Mouse (Mus musculus): ENCODE data around the gene Evi2. TPM values are rescaled to one million over a fixed set of nuclear protein-coding genes. Genes with fewer than 3 reads are reported as not detected.

The Evi2 gene
- total RNA-seq, 4 experiments from 2014 or later = 0.11 to 0.12 TPM; not detected in 2

DNA sequence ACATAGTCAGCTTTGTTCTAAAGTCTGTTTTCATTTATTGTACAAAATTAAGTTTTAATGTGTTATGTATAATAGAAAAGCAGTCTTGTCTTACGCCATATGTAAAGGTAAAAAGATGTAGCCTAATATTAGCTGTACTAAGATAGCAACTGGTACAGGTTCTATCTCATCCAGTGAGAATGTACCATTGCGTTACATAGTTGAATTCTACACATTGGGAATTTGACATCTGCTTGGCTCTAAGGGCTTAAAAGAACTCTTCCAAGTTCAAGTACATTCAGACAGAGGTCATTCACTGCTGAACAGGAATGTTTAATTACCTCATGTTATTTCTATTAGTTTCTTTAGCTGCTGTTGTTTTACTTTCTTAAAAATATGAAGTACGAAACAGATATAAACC is 3.8 kb downstream of the Evi2 start:
- no peak for DNase-seq (ENCODE audit: low spot score)

DNA sequence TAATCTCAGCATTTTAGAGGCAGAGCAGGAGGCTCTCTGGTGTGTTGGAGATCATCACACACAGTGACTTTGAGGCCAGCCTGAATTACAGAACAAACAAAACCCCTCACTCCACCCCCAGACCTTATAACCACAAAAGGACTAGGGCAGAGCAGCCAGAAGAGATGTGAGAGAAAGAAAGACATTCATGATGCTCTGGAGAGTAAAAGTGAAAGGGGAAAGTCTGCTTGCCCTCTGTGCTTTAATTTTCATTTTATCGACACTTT is 6.1 kb downstream of the Evi2 start:
- DNase-seq (ENCODE audit: low spot score) = no peak

DNA sequence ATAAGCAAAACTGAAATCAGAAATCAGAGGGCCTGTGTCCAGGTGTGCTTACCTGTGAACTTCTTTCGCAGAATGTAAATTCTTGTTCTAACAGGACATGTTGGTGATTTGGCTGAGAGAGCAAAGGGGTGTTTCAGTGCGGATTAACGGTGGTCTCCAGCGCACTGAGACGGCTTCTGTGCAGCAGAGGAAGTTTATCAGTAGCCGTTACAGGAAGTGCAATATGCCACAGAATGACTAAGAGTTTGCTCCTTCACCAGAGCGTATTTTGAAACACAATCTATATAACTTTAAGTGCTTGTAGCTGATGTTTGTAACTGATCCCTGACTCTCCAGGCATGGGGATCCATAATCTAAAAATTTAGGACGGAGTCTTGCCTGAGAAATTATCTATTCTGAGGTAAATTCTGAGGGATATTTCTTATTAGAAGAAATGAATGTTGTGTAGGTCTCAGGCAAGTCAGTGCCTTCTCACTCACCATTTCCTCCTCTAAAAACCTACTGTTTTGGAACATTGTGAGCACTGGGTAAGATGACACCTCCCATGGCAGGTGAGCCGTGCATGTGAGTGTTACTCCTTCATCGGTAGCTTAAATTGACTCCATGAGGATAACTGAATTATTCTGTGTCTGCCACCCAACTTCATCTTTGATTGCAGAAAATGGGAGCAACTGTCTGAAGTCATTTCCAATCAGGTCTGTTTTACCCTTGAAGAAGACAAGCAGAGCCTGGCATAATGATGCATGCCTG is 6.7 kb downstream of the Evi2 start, which contains the start of gene Evi2b:
Gene Evi2b (minus strand): TSS at position 203 of the 750 bp plus-strand sequence.
- DNase-seq (ENCODE audit: low spot score) = no peak

DNA sequence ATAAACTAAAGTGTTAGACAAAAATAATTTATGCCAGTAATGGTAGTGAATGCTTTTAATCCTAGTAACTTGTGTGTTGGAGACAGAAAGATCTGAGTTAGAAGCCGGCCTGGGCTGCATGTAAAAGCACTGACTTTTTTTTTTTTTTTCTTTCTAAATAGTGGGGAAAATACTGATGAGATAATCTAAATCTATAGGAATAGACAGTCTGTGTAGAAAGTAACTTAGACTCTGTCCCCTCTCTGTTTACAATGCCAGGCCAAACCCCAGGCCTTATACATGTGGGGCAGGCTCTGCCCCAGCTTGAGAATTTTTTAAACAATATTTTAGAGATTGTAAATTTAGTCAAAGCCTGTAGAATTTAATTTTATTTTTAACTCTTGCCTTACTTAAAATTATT is 7.4 kb downstream of the Evi2 start:
- DNase-seq (ENCODE audit: low spot score) = no peak

DNA sequence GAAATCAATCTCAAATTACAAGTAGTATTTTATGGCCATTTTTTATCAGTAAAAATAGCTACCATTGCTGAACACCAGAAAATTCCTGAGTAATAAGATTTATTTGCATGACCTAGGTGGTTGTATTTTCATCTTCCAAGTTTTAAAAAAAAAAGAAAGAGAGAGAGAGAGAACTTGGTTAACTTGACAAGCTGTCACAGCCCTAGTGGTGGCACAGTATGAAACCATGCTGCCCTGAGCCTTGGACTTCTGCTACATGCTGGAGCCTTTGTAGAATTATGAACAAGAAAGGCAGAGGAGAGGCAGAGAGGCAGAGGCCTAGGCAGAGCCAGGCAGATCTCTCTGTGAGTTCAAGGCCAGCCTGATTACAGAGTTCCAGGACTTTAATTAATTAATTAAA is 8.5 kb downstream of the Evi2 start:
- DNase-seq (ENCODE audit: low spot score) = no peak

DNA sequence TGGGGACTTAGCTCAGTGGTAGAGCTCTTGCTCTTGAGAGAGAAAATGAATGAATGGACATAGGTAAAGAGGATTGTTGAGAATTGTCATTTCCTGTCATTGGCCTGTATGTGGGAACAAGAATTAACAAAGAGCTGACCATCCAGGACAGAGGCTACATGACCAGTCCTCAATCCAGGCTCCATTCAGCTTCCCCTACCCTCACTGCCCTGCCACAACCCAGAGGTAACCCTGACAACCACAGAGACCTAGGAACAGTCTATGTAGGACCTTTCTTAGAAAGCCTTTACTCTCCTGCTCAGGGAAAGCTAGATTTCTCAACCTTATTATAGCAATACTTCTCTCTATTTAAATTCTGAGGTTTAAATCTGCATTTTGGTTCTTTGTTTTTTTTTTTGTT is 9.6 kb downstream of the Evi2 start:
- no peak for DNase-seq (ENCODE audit: low spot score)

DNA sequence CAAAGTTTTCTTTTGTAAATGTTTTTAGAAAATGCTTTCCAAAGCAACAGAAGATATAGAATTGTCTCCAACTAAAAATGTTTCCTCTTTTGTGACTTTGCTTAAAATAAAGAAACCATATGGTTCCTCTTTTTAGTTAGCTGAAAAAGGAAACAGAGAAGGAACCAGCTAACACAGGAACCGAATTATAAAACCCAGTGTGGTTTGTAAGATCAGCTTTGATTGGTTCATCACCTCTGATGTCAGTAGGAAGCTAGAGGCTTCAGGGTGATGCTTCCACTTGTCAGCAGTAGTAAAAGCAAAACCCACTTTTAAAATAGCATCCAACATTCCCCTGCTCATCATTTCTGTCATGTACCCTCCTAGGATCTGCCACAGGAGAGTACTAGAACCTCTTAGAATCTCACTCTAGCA is 10.5 kb downstream of the Evi2 start:
- peak; percentile 54 for DNase-seq (ENCODE audit: low spot score)

DNA sequence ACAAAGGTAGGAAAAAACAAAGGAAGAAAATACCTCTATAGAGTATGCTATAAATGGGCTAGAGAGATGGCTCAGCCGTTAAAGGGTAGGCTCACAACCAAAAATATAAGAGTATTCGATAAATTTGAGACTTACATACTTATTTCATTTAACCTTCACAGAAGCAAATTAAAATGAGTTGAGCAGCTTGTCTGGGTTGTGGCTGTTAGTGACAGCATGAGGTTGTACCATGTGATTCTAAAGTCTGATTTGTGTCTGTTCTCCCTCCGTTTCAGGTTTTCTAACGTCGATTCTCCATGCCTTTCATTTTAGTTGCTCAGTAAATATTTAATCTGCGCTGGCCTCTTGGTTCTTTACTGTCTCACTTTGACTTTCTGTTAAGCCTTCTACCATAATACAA is 11.1 kb downstream of the Evi2 start:
- DNase-seq (ENCODE audit: low spot score) = no peak

DNA sequence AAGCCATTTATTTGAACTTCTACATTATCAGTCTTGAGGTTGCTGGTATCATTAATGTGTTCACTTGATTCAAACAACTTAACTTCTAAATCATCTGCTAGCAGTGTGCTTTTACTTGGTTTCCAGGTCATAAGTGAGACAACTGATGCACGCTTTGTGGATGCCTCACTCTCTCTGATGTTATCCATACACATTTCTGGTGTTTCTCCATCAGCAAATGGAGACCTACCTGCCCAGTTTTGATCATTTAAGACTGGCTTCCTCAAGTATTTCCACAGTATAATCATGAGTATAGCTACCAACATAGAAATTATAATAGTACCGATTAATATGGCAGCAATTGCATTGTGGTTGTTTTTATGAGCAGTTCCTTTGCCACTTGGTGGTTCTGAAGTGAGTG is 14.6 kb downstream of the Evi2 start:
- DNase-seq (ENCODE audit: low spot score) = no peak

DNA sequence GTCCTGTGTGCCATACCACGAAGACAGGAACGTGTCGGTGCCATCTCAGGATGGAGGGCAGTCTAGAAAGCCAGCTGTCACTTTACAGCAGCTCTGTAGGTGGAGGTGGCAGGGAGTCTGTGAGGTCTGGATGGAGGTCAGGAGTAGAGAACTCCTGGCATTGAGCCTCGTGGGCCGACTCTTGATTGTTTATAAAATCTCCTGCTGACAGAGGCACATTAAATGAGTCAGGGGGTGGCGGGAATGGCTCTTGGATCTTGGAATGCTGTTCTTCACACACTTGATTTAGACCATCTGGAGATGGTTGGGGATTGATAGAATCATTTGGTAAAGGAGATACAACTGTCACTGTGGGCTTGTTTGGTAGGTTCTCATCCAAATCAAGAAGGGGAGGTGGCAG is 15.1 kb downstream of the Evi2 start:
- no peak for DNase-seq (ENCODE audit: low spot score)

DNA sequence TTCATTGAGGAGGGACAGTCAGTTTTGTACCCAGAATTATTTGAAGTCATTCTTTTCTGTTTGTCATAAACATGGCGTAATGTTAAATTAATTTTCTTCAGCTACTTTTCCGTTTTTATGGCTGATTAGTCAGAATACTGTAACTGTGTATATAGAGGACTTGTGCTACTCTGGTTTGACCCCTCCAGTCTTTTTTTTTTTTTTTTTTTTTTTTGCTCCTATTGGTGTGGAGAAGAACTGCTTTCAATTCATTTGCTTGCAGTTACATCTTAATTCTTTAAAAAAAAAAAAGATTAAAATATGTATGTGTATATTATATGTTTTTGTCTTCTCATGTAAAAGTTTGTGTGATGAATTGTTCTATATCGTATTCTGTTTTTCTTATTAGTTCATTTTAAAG is 18.4 kb downstream of the Evi2 start:
- DNase-seq (ENCODE audit: low spot score) = no peak

DNA sequence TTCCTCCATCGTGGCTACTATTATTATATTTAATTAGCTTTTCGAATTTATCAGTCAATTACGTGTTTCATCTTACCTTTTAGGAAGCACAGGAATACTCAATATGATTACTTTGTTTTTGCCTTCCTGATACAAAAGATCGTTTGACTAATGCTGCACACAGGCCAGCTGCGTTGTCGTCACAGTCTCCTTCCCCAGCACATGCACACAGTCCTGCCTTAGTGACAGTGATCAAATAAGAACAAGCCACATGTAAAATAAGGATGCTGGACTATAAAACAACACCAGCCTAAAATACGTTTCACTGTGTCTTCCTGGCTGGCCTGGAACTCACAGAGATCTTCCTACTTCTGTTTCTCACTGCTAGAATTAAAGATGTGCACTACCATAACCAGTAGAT is 25.9 kb downstream of the Evi2 start:
- no peak for DNase-seq (ENCODE audit: low spot score)

DNA sequence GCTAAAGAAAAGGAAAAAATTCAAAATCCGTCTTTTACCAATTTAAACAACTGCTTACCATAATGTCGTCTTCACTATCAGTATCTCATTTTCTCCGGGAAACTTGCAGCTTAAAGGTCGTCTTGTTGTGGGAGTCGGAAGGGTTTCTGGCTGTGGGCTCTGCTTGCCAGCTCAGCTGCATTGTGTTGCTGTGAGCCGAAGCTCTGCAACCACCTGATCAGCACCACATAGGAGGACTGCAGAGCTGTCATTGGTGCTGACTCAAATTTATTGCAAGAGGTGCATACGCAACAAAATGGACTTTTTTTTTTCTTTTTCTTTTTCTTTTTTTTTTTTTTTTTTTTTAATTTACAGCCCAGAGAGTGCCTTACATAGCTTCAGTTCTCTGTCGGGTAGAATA is 26.5 kb downstream of the Evi2 start, which contains the start of gene Omg:
Gene Omg (minus strand): TSS at position 240 of the 400 bp plus-strand sequence.
- DNase-seq (ENCODE audit: low spot score) = no peak

DNA sequence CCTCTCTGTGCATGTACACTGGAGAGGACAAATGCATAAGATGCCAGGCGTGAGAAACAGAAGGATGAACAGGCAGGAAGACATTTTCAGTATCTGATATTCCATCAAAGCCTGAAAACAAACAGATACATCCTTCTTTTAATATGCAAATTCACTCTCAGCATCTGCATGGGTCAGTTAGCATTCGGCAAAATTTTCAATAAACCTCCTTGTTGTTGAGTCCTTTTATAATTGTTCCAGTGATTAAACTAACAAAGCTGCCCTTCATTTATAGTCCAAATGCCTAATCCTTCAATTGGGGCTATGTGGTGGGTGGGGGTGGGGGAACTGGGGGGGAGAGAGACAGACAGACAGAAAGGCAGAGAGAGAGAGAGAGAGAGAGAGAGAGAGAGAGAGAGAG is 27.5 kb downstream of the Evi2 start:
- DNase-seq (ENCODE audit: low spot score) = no peak

DNA sequence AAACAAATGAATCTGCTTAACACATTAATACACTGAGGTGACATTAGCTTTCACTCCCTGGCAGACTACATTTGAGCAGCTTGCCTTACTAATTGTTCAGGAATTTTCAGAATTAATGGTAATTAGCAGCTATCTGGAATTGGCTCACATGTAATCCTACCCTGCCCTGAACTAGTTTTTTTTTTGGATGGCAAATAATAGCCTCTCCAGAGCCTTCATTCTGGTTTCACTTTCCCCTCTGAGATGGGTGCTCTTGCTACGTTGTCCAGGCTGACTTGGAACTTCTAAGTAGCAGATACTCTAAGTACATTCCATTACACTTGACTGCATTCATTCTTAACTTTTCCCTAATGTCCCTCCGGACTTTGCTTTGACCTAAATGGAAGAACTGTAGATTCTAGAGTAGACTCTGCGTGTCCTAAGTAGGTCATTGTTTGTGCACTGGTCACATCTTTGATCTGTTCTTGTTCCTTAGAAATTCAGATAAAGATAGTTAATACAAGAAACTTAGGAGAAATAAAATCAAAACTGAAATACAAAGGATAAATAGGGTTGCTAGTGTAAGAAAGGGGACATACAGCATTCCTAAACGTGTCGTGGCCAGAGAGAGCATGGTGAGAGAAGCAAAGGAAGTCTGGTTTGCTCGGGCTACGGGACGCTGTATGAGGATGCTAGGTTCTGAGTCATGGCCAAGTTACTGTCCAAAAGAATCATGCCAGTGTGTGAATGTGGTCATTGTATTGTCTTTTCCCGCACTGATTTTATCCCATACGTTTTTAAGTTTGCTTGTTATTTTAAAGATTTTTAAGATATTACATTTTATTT is 35.2 kb downstream of the Evi2 start:
- DNase-seq (ENCODE audit: low spot score) = peak; percentile 24

DNA sequence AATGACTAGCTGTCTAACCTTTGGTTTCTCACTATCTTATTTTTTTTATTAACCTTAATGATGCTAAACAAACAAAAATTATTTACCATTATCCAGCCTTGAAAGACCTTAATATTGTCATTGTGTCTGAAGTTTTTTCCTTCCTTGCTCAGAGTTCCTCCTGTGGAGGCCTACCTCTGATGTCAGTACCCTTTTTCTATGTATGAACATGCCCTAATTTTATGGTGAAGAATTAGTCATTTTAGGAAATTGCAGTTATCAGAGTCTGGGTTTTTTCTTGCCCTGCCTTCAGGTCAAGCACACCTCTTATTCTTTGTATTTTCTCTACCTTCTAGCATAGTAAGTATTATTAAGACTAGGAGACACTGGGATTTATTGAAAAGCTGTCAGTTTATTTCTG is 45.7 kb downstream of the Evi2 start:
- no peak for DNase-seq (ENCODE audit: low spot score)

DNA sequence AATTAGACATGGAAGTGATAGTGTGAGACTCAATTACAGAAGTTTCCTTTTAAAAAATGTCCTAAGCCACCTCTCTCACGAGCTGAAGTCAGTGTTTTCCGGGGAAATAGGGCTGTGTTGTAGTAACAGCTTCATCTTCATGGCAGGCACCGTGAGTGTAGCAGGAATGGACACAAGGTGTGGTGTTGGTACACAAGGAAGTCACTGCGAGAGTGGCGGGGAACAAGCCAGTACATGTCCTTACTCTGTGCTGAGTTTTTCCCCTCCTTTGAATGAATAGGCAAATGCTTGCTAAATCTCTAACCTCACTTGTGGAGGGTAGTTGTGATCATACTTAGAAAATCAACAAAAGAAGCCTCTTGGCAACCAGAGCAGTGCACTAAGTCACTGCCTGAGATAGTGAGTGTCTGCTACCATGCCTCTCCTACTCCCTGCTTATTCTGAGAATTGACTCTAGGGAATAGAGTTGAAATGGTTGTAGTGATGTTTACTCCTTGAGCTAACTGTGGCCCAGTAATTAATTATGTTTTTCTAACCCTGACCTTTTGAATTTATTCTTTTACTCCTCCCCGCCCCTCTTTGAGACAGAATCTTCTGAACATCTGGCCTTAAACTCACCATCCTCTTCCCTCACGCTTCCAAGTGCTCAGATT is 46.4 kb downstream of the Evi2 start:
- no peak for DNase-seq (ENCODE audit: low spot score)

DNA sequence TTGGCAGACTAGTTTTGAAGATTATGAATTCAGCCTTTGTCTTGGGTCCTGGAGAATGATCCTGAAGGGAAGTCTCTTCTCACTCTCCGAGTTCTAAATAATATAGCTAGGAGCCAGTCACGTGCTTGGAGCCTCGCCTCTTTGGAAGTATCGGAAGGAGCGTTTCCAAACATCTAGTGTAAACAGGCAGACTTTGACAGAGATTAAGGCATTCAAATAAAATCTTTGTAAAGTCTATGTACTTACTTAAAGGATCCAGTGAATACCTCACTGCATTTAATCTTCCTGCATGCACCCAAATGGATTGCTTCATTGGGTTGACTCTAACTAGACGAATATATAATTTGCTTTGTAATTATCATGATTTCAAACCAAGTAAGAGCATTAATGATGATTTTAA is 47.0 kb downstream of the Evi2 start:
- no peak for DNase-seq (ENCODE audit: low spot score)

DNA sequence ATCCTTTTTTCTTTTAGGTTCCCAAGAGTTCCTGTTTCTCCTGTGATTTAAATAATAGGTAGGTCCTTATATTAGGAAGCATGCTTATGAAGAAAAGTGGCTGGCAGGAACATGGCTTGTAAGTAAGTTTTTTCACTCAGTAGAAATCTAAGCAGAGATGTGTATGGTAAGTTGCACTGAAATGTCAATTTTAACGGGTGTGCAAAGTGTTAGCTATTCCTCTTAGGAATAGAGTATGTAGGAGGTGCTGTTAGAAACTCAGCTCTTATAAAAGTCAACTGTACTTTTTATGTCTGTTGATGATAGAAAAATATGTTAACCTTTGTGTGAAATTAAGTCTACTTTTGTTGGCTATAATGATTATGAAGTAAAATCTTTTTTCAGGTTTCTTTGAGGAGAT is 62.3 kb downstream of the Evi2 start:
- no peak for DNase-seq (ENCODE audit: low spot score)

Measured in heart, adult 8-10 months (tissue).